Mouse (Mus musculus) embryonic stem cell, embryonic (primary cell): ENCODE results near the gene Mgrn1.

ENCODE experiments used
- CTCF ChIA-PET, 4 experiments: fragments of 300-600 bp in 2 of 4; fragments of 350-600 bp in 2 of 4; sonication (Branson Sonifier 250); formaldehyde crosslinking; loops; one replicate each; lab custom pipeline; 2022; ENCODE audit warnings: inconsistent platforms in 2 of 4; lab: Charles Lee
- POLR2A ChIA-PET, 4 experiments: fragments of 300-600 bp in 2 of 4; fragments of 350-600 bp in 2 of 4; sonication (Branson Sonifier 250); formaldehyde crosslinking; loops; one replicate each; lab custom pipeline; 2022; ENCODE audit warnings: antibody characterized with exemption in 4 of 4, inconsistent platforms in 1 of 4; lab: Charles Lee

The Mgrn1 gene

GRCm38 (mm10) chr16:4875198-4876032 is 10.6 kb upstream of the Mgrn1 start:
- CTCF ChIA-PET: interaction anchor here in 2 of 4 experiments (0.6 to 3.1 kb wide), 2 partner anchors 38 to 62 kb away, joined by 3 to 7 read pairs; no protein-coding TSS in a partner anchor
- POLR2A ChIA-PET: interaction anchor here in 3 of 4 experiments (0.6 to 23.1 kb wide), 17 partner anchors 6 to 316 kb away, joined by 3 to 406 read pairs (median 3); partner anchors contain the start of genes Mgrn1 (in 2 of the 3), Tfap4 (in 1 of the 3), Ubald1 (in 1 of the 3) and Ubn1 (in 1 of the 3)

GRCm38 (mm10) chr16:4876033-4876680 is 9.9 kb upstream of the Mgrn1 start:
- POLR2A ChIA-PET: interaction anchor here in 3 of 4 experiments (0.6 to 23.1 kb wide), 17 partner anchors 7 to 317 kb away, joined by 3 to 406 read pairs (median 4); partner anchors contain the start of genes Mgrn1 (in 2 of the 3), Tfap4 (in 1 of the 3), Ubald1 (in 1 of the 3) and Ubn1 (in 1 of the 3)
- CTCF ChIA-PET: interaction anchor here in 1 of 4 experiments (3.1 kb wide), 1 partner anchor 37 kb away, joined by 7 read pairs; no protein-coding TSS in a partner anchor

- ChIA-PET CTCF (interaction anchor here in 2 of 4 experiments (0.6 to 1.7 kb wide), 4 partner anchors 14 to 169 kb away, joined by 3 to 5 read pairs (median 4); no protein-coding TSS in a partner anchor), POLR2A (interaction anchor here (0.6 to 23.1 kb wide), 28 partner anchors 7 to 874 kb away, joined by 3 to 406 read pairs (median 4); partner anchors contain the start of genes Coro7 (in 2 of the 4), Mgrn1 (in 1 of the 4), Nagpa (in 1 of the 4) and Nudt16l1 (in 1 of the 4))
Observed at GRCm38 (mm10) chr16:4877195-4877594, 8.9 kb upstream of the Mgrn1 start.

DNA sequence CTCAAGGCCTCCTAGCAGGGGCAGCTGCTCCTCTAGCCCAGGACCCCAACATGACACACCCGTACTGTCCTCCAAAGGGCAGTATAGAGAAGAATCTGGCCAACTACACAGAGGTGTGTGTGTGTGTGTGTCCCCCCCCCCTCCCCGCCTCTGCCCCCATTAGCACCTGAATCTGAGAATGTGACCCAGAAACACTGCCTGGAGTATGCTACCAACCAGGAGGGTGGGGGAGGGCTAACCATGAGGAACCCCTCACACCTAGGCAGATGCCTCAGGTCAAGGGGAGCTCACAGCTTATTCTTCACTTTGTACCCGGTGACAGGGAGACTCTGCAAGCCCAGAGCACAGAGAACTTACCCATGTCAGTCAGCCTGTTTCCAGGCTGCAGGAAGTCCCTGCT is 8.3 kb upstream of the Mgrn1 start:
- ChIA-PET CTCF (interaction anchor here in 2 of 4 experiments (0.5 to 1.7 kb wide), 3 partner anchors 15 to 429 kb away, joined by 3 to 5 read pairs (median 3); no protein-coding TSS in a partner anchor), POLR2A (interaction anchor here (0.5 to 23.1 kb wide), 31 partner anchors 6 to 874 kb away, joined by 3 to 406 read pairs (median 4); partner anchors contain the start of genes Coro7 (in 2 of the 4), Cdip1 (in 1 of the 4), Hmox2 (in 1 of the 4) and Mgrn1 (in 1 of the 4))

- CTCF ChIA-PET: interaction anchor here in 2 of 4 experiments (0.5 to 1.7 kb wide), 3 partner anchors 16 to 428 kb away, joined by 3 to 6 read pairs (median 5); no protein-coding TSS in a partner anchor
- POLR2A ChIA-PET: interaction anchor here in 3 of 4 experiments (0.5 to 23.1 kb wide), 31 partner anchors 6 to 684 kb away, joined by 3 to 406 read pairs (median 4); partner anchors contain the start of genes Coro7 (in 2 of the 3), Cdip1 (in 1 of the 3), Hmox2 (in 1 of the 3) and Mgrn1 (in 1 of the 3)
Observed at GRCm38 (mm10) chr16:4878192-4878885, 7.7 kb upstream of the Mgrn1 start.

DNA sequence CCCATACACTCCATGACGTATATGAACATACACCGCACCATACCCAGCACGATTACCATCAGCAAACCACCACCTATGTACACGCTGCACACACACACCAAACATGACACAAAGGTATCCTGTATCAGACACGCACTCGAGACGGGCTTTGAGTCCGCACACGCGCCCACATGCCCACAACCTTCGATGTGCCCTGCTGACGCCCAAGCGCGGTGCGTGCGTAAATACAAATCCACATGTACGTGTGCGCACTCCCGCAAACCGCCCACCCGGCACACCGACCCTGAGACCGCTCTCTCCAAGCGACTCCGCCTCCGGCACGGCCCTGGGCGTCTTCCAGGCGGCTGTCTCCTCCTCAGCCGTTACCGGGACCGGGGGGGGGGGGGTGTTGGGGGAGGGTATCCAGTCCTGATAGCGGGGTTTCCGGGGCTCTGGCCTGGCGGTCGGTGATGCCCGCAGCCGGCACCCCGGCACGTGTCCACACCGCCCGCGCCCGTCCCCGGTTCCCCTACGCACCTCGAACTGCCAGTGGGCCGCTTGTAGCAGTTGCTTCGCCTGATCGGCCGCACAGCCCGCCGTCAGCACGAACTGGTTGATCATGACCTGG is 6.8 kb upstream of the Mgrn1 start:
- ChIA-PET CTCF (interaction anchor here in 3 of 4 experiments (0.5 to 3.2 kb wide), 6 partner anchors 16 to 171 kb away, joined by 3 to 10 read pairs (median 3); partner anchors contain the start of gene Cdip1 (in 1 of the 3)), POLR2A (interaction anchor here (0.7 to 23.1 kb wide), 77 partner anchors 9 to 661 kb away, joined by 3 to 406 read pairs (median 11); partner anchors contain the start of genes Cdip1 (in 3 of the 4), Coro7 (in 3 of the 4), Nudt16l1 (in 3 of the 4) and Hmox2 (in 2 of the 4))

DNA sequence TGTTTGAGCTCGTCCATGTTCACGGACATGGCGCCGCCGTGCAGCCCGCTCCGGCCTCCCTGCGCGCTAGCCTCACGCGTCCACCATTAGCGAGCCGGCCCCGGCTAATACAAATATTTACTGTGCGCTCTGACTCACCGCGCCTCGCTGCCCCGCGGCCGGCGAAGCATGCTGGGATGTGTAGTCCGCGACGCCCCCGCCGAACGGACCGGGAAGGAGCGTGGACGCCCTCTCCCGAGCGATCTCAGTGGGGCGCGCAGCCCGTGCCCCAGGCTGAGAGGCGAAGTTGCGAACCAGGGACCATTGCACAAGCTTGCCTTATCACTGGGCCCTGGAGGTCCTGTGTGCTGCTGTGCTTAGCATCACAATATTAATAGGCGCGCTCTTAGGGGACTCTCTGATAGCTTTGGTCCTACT is 6.3 kb upstream of the Mgrn1 start:
- ChIA-PET POLR2A (interaction anchor here (0.6 to 23.1 kb wide), 143 partner anchors 9 to 1136 kb away, joined by 3 to 406 read pairs (median 6); partner anchors contain the start of genes Cdip1 (in 3 of the 4), Coro7 (in 3 of the 4), Hmox2 (in 3 of the 4) and Nudt16l1 (in 3 of the 4)), CTCF (interaction anchor here (0.5 to 3.2 kb wide), 7 partner anchors 10 to 326 kb away, joined by 3 to 10 read pairs (median 3); partner anchors contain the start of gene Cdip1 (in 1 of the 4))

GRCm38 (mm10) chr16:4880136-4880825 is 5.8 kb upstream of the Mgrn1 start, which contains the start of gene Ubald1:
TSS of gene Ubald1 (minus strand) at chr16:4880315.
- CTCF ChIA-PET: interaction anchor here (0.6 to 3.2 kb wide), 9 partner anchors 10 to 325 kb away, joined by 3 to 10 read pairs (median 5); partner anchors contain the start of gene Cdip1 (in 1 of the 4)

GRCm38 (mm10) chr16:4881400-4882351 is 4.4 kb upstream of the Mgrn1 start:
- ChIA-PET POLR2A (interaction anchor here (0.6 to 23.1 kb wide), 91 partner anchors 8 to 599 kb away, joined by 3 to 406 read pairs (median 8); partner anchors contain the start of genes Coro7 (in 3 of the 4), Cdip1 (in 2 of the 4), Glyr1 (in 2 of the 4) and Nudt16l1 (in 2 of the 4)), CTCF (interaction anchor here in 1 of 4 experiments (3.2 kb wide), 1 partner anchor 32 kb away, joined by 10 read pairs; no protein-coding TSS in a partner anchor)

More at GRCm38 (mm10) chr16:4880136-4880825, 5.8 kb upstream of the Mgrn1 start, which contains the start of gene Ubald1:
- POLR2A ChIA-PET: interaction anchor here (0.5 to 23.1 kb wide), 233 partner anchors 9 to 1137 kb away, joined by 3 to 406 read pairs (median 5); partner anchors contain the start of genes Anks3 (in 3 of the 4), Cdip1 (in 3 of the 4), Coro7 (in 3 of the 4) and Glyr1 (in 3 of the 4)

- ChIA-PET CTCF (interaction anchor here in 2 of 4 experiments (1.7 to 3.0 kb wide), 2 partner anchors 28 to 29 kb away, joined by 7 to 11 read pairs; no protein-coding TSS in a partner anchor), POLR2A (interaction anchor here (0.6 to 23.1 kb wide), 36 partner anchors 7 to 611 kb away, joined by 3 to 406 read pairs (median 5); partner anchors contain the start of genes Rogdi (in 3 of the 4), Glyr1 (in 2 of the 4), Ubn1 (in 2 of the 4) and Anks3 (in 1 of the 4))
Observed at GRCm38 (mm10) chr16:4884930-4885329, 1.1 kb upstream of the Mgrn1 start.

GRCm38 (mm10) chr16:4886690-4887020 is 606 bp downstream of the Mgrn1 start:
- ChIA-PET CTCF (interaction anchor here in 2 of 4 experiments (0.7 to 3.0 kb wide), 3 partner anchors 27 to 94 kb away, joined by 4 to 11 read pairs (median 6); no protein-coding TSS in a partner anchor), POLR2A (interaction anchor here in 3 of 4 experiments (0.7 to 23.1 kb wide), 19 partner anchors 6 to 370 kb away, joined by 3 to 406 read pairs (median 9); partner anchors contain the start of genes Nudt16l1 (in 2 of the 3), Eef2kmt (in 1 of the 3), Pam16 (in 1 of the 3) and Tfap4 (in 1 of the 3))

GRCm38 (mm10) chr16:4890201-4890709 is 4.2 kb downstream of the Mgrn1 start:
- POLR2A ChIA-PET: interaction anchor here (0.6 to 23.1 kb wide), 24 partner anchors 7 to 332 kb away, joined by 3 to 406 read pairs (median 4); partner anchors contain the start of genes Ubald1 (in 4 of the 4), Mgrn1 (in 2 of the 4), Nudt16l1 (in 1 of the 4) and Rogdi (in 1 of the 4)
- CTCF ChIA-PET: interaction anchor here in 1 of 4 experiments (0.6 to 1.0 kb wide), 3 partner anchors 24 to 96 kb away, joined by 3 to 5 read pairs (median 4); no protein-coding TSS in a partner anchor

- ChIA-PET CTCF (no interaction called here), POLR2A (interaction anchor here (0.5 to 23.1 kb wide), 13 partner anchors 9 to 827 kb away, joined by 3 to 406 read pairs (median 4); partner anchors contain the start of genes Ubald1 (in 4 of the 4), Mgrn1 (in 2 of the 4), Nudt16l1 (in 1 of the 4) and Pam16 (in 1 of the 4))
Observed at GRCm38 (mm10) chr16:4892171-4892570, 6.1 kb downstream of the Mgrn1 start.
